Mouse (Mus musculus) 3T3-L1 (cell line): ENCODE measurements at regions not wholly inside any gene's neighbourhood (a gene's known extent, or its start where the extent isn't known, plus 50 kb on each side); places are given as distances from the start of the nearest gene placed in this dataset.

Experiments used
- DNase-seq: peaks from one replicate; pipeline ENCODE4 v3.0.0-alpha.2; 2015; ENCODE audit warnings: low read depth, low spot score

GRCm38 (mm10) chr13:70282731-70283130, 354.7 kb downstream of the Ice1 start:
- DNase-seq, result no peak

GRCm38 (mm10) chr13:70283231-70283630, 354.2 kb downstream of the Ice1 start:
- no peak for DNase-seq

- DNase-seq, result no peak
Observed at GRCm38 (mm10) chr13:70292713-70293112, 344.7 kb downstream of the Ice1 start.

- no peak for DNase-seq
Observed at GRCm38 (mm10) chr13:70303953-70304525, 333.4 kb downstream of the Ice1 start.

GRCm38 (mm10) chr13:70310516-70310915, 326.9 kb downstream of the Ice1 start:
- DNase-seq, result no peak

DNA sequence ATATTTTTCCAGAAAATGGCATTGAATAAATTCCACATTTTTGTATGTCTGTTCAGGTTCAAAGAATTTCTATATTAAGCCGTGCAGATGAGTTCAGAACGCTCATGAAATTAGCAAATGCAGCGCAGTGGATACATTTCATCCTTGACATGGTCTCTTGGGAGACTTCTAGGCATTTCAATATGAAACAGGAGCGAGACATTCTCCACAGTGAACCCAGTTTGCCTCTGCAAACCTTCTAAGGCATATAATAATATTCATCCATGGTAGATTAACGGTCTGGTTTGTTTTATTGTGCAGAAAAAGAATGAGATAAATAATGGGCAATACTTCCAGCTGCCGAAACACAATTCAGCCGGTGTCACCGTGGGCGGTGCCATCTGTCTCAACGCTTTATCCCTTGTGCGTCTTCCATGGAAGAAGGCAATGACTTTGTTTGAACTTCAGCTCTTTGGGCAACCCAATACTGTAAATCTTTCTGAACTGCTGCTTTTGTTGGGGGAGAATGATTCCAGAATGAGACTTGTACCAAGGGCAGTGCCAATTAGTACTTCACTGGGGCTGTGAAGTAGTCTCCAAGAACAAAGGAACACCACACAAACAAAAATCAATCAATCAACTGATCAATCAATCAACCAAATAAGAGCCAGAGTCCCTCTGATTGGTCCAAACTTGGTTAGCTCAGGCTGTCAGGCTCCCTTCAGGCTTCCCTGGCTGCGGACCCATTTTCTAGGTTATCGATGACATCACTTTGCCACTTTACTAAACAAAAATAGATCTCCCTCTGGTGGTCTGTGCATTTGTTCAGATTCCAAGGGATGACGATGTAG, 326.0 kb downstream of the Ice1 start:
- no peak for DNase-seq

DNA sequence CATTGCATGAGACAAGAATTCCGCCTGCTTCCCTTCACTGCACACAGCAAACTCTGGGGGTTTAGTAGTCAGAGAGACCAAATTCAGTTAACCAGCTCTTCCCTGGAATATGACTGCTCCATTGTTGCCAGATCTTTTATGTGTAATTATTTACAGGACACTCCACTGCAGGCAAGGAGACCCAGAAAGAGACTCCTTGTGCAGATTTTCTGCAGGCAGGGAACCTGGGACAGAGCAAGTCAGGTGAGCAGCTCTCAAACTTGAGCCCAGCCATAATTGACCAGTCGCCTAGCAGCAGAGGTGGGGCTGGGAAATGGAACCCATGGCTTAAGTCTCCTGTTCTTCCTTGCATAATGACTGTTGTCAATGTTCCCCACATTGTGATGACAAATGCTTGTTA, 324.2 kb downstream of the Ice1 start:
- DNase-seq, result no peak

- no peak for DNase-seq
Observed at GRCm38 (mm10) chr13:70323537-70323936, 313.9 kb downstream of the Ice1 start.

DNA sequence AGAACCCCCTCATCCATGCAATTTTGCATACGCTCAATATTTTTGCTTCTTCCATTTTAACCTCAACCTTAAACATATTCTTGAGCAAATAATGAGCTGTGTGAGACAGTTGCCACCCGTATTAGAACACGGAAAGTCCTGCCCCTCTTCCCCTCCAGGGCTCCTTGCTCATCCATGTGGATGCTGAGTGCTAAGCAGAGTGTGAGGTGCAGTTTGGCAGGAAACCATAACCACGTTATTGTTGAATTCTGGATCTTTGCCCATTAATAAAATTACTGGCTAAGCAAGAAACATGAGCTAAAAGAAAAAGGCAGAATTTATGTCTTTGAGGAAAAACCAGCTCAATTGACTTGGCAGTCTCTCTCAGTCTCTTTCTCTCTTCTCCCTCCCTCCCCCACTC, 301.4 kb downstream of the Ice1 start:
- no peak for DNase-seq

- no peak for DNase-seq
Observed at GRCm38 (mm10) chr13:70340437-70340836, 297.0 kb downstream of the Ice1 start.

DNA sequence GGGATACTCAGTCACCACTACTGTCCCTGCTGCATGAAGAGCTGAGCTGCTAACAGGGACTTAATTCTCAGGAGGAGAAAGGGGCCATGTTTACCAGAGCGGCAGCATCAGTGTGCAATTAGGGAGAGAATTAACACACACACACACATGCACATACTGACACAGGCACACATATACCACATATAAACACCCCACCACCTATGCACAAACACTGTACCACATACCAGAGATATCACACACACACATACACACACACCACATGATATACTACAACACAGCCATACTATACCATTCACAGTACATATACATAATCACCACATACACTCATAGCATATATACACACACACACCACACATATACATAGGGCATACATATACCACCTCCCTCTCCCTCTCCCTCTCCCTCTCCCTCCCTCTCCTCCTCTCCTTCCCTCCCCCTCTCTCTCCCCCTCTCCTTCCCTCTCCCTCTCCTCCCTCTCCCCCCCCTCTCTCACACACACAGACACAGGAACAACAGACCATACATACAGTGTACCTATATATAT, 294.2 kb downstream of the Ice1 start:
- DNase-seq, result no peak

DNA sequence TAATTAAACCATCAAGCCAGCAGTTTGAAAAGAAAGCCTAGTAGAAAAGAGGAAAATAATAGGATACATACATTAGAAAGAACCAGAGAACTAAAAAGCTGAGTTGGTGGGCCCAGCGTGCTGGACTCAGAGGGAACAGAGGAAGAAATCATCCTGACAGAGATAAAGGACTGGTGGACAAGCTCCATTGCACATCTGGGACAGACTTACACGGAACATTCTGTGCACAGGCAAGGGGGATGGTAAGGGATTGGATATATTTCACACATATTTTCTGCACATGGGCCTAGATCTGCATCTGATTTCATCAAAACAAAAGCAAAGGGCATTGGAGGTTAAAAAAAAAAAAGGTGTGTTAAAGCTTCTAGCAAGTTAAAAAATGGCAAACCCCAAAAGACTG, 293.5 kb downstream of the Ice1 start:
- no peak for DNase-seq

DNA sequence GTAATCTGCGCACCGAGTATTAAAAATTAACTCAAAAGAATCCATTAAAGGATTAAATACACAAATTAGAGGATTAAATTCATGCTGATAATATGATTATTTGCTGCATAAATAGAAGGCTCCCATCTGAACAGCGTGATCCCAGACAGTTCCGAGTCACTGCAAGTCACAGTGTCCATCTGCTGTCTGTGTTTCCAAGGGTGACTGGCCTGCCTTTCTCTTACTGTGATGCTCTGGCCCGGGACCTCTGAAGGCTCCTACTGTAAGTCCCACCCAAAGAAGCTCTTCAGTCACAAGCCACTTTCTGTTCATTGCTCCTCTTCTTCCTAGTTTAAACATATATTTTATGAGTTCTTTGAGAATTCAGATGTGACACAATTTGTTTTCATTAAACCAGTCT, 293.1 kb downstream of the Ice1 start:
- no peak for DNase-seq

GRCm38 (mm10) chr13:70348456-70348855, 289.0 kb downstream of the Ice1 start:
- no peak for DNase-seq

GRCm38 (mm10) chr13:70348965-70349364, 288.5 kb downstream of the Ice1 start:
- DNase-seq, result no peak

- DNase-seq, result no peak
Observed at GRCm38 (mm10) chr13:70369647-70370046, 267.8 kb downstream of the Ice1 start.

DNA sequence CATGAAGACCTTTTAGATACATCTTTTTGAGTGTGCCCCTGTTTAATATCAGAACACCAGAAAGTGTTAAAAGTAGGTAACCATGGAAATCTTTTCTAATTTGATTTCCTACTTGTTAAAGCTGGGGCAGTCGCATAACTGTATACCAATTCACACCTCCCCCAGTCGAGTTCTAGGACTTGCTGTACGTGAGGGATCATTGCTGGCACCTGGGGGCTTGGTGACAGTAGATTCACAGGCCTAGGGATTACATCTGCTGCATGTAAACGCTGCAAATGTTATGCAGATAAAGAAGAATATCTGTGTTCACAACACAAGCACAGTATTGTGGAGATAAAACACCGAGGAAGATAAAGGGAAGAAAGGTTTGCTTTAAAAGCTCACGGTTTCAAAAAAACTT, 256.7 kb downstream of the Ice1 start:
- no peak for DNase-seq

- no peak for DNase-seq
Observed at GRCm38 (mm10) chr13:70385292-70385691, 252.1 kb downstream of the Ice1 start.

DNA sequence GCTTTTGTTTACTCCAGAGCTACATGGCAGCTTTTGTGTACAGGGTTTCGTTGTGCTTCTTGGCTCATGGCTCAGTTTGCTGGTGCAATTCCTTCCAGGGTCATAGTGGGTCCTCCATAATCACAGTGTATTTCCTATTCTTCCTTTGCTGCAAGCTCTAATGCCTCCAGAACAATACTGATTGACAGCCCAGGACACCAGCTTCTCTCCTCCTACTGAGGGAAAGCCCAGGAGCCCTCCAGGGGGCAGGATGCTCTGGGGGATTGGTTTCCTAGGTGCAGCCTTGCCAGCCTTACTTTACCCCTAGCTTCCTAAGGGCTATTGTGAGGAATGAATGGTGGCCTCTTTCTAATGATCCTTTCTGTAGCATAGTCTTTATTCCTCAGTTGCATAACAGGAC, 224.6 kb downstream of the Ice1 start:
- no peak for DNase-seq

GRCm38 (mm10) chr13:70418156-70418555, 219.3 kb downstream of the Ice1 start:
- DNase-seq, result no peak

GRCm38 (mm10) chr13:70439419-70439818, 198.0 kb downstream of the Ice1 start:
- DNase-seq, result peak; percentile 25

GRCm38 (mm10) chr13:70446940-70447339, 190.5 kb downstream of the Ice1 start:
- no peak for DNase-seq
